Mouse (Mus musculus): ENCODE results near the gene Snd1.

- TF ChIP-seq CTCF (IDR thresholded peaks at IDR 0.05; ENCODE audit: low read depth) (no peak), EP300 (IDR thresholded peaks at IDR 0.05; ENCODE audit: low read depth) (no peak)
Observed at GRCm38 (mm10) chr6:28663004-28663403, 188.1 kb downstream of the Snd1 start.
